Mouse (Mus musculus): ENCODE data around the gene Cdkn2aipnl. TPM values are rescaled to one million over a fixed set of nuclear protein-coding genes. Genes with fewer than 3 reads are reported as not detected.

Gene Cdkn2aipnl
- polyA plus RNA-seq, 1 experiment from 2014 or later: 134 TPM

DNA sequence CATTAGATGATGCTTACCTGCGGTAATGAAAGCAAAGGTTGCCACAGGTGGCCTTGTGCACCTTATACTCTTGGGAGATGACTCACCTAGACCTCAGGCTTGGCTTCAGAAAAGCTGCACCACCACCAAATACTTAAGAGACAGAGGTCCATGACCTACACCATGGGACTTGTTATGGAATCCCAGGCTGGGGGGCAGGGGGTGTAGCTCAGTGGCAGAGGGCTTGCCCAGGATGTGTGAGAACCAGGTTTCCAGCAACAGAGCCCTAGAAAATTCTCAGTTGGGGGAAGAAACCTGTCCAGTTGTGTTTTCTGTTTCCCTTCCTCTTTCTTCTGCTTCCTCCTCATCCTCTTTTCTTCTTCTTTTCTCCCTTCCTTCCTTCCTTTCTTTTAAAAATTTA is 36.3 kb upstream of the Cdkn2aipnl start:
- WGBS: 96% methylated on average over 1 of the region's 1 CpGs
- H3K9ac ChIP-seq (ENCODE audit: low read depth, low read length): no peak overlapping the region
- no peak overlapping the region for H3K4me3 ChIP-seq (ENCODE audit: low read depth, low read length)
- ATAC-seq: no peak
- H3K4me1 ChIP-seq (ENCODE audit: control insufficient read depth, insufficient read depth, low read length): no peaks in the 10 kb centered on the region
- no peak overlapping the region for H3K27ac ChIP-seq (ENCODE audit: low read length)
- no peaks in the 10 kb centered on the region for H3K9me3 ChIP-seq (replicated peaks; ENCODE audit: control insufficient read depth, low read length, poor library complexity, severe bottlenecking)
- no peak overlapping the region for H3K4me2 ChIP-seq (ENCODE audit: low read length)
- H3K27me3 ChIP-seq (ENCODE audit: control insufficient read depth, insufficient read depth, low read depth, low read length): no peaks in the 10 kb centered on the region
- no peaks in the 10 kb centered on the region for H3K36me3 ChIP-seq (ENCODE audit: control insufficient read depth, insufficient read depth, low read length)

DNA sequence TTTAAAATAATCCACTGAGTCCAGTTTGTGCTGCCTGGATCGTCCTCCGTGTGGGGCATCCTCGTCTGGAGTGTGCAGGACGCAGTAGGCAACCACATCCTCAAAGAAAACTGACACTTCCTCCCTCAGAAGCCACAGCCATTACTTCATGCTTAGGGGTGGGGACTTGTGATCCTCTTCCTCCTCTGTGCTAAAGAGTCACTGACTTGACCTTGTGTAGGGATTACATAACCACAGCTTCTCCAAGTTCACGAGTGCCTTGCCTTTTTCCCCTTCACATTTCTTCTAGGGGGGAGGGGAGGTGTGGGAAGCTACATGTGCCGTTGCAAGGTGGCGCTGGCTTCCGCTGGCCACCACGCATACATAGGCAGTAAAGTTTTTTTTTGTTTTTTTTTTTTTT is 35.7 kb upstream of the Cdkn2aipnl start:
- no peaks in the 10 kb centered on the region for H3K27me3 ChIP-seq (ENCODE audit: control insufficient read depth, insufficient read depth, low read depth, low read length)
- H3K4me2 ChIP-seq (ENCODE audit: low read length): no peak overlapping the region
- H3K9me3 ChIP-seq (replicated peaks; ENCODE audit: control insufficient read depth, low read length, poor library complexity, severe bottlenecking): no peaks in the 10 kb centered on the region
- H3K36me3 ChIP-seq (ENCODE audit: control insufficient read depth, insufficient read depth, low read length): no peaks in the 10 kb centered on the region
- WGBS: 93% methylated on average over 9 of the region's 9 CpGs
- H3K9ac ChIP-seq (ENCODE audit: low read depth, low read length): no peak overlapping the region
- no peaks in the 10 kb centered on the region for H3K4me1 ChIP-seq (ENCODE audit: control insufficient read depth, insufficient read depth, low read length)
- no peak overlapping the region for H3K4me3 ChIP-seq (ENCODE audit: low read depth, low read length)
- ATAC-seq: no peak
- no peak overlapping the region for H3K27ac ChIP-seq (ENCODE audit: low read length)

DNA sequence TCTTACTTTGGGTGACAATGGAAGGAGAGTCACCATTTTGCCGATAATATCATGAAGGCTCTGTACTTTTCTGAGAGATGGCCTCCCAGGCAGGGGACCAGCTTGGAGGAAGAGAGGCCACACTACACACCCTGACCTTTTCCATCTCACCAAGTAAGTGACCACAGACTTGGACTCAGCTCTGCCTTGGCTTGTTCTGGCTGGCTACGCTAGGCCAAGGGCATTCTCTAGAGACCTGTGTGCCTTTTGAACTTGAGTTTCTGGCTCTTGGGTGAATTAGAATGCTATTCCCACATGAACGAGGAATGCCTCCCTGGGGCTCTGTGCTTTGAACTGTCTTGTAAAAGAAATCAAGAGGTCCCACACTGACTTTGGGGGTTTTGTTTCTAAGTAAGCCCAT is 33.2 kb upstream of the Cdkn2aipnl start:
- H3K27me3 ChIP-seq (ENCODE audit: control insufficient read depth, insufficient read depth, low read depth, low read length): no peaks in the 10 kb centered on the region
- no peaks in the 10 kb centered on the region for H3K9me3 ChIP-seq (replicated peaks; ENCODE audit: control insufficient read depth, low read length, poor library complexity, severe bottlenecking)
- WGBS: 87% methylated on average over 3 of the region's 3 CpGs
- no peaks in the 10 kb centered on the region for H3K4me1 ChIP-seq (ENCODE audit: control insufficient read depth, insufficient read depth, low read length)
- no peaks in the 10 kb centered on the region for H3K36me3 ChIP-seq (ENCODE audit: control insufficient read depth, insufficient read depth, low read length)
- no peak overlapping the region for H3K4me3 ChIP-seq (ENCODE audit: low read depth, low read length)
- ATAC-seq: no peak
- H3K9ac ChIP-seq (ENCODE audit: low read depth, low read length): no peak overlapping the region
- no peak overlapping the region for H3K27ac ChIP-seq (ENCODE audit: low read length)
- H3K4me2 ChIP-seq (ENCODE audit: low read length): no peak overlapping the region

DNA sequence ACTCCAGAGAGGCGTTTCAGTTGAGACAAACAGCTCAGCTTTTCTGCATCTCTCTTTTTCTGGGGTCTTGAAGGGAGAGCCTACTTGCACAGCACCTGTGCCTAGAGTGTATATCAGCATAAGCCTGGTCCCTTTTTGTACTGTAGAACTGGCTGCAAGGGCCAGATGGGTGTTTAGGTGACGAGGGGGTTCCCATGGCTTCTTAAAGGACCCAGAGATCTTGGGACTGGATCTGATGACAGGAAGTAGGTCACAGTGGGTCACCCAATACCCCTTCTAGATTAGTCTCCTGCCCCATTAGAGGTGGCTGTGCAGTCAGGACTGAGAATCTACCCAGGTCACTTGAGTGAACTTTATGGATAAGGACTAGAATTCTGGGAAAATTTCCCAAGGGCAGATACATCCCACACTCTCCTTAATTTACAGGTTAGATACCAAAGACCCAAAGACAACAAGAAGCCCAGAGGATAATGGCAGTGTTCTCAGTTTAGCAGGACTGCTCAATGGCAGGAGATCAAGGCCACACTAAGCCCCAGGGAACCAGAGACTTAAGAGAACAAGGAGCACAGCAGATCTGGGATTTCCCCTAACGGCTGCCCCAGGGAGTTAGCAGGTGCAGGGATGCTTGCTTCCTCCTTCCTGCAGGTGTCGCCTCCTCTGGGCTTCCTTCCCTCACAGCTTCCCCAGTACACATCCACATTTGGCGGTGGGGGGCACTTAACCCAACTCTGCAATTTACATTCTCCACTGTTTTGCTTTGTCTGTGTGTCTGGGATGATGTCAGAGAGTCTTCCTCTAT is 31.6 kb upstream of the Cdkn2aipnl start:
- Histone ChIP-seq H3K4me3 (ENCODE audit: low read depth, low read length) (no peak overlapping the region), H3K36me3 (ENCODE audit: control insufficient read depth, insufficient read depth, low read length) (no peaks in the 10 kb centered on the region), H3K9me3 (replicated peaks; ENCODE audit: control insufficient read depth, low read length, poor library complexity, severe bottlenecking) (no peaks in the 10 kb centered on the region), H3K27ac (ENCODE audit: low read length) (no peak overlapping the region), H3K9ac (ENCODE audit: low read depth, low read length) (no peak overlapping the region), H3K4me2 (ENCODE audit: low read length) (no peak overlapping the region), H3K27me3 (ENCODE audit: control insufficient read depth, insufficient read depth, low read depth, low read length) (no peaks in the 10 kb centered on the region), H3K4me1 (ENCODE audit: control insufficient read depth, insufficient read depth, low read length) (no peaks in the 10 kb centered on the region)
- no peak for ATAC-seq
- WGBS: 54% methylated on average over 5 of the region's 5 CpGs

DNA sequence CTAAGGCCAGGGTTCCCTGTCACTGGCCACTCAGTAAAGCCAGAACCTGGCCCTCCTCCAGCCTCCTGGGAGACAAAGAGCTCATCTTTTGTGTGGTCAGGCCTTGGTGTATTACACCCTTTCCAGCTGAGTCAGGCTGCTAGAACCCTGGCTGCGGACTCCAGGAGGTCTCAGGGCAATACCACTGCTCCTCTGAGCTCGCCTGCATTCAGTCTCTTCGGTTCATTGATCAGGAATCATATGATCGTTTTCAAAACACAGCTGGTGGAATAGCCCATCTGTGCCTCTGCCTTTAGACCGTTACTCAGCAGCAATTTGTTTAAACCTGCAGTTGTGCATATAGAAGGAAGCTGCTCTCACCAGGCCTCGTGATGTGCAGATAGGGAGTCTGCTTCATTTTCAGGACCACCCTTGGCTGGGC is 30.1 kb upstream of the Cdkn2aipnl start:
- H3K9ac ChIP-seq (ENCODE audit: low read depth, low read length): no peak overlapping the region
- no peaks in the 10 kb centered on the region for H3K9me3 ChIP-seq (replicated peaks; ENCODE audit: control insufficient read depth, low read length, poor library complexity, severe bottlenecking)
- no peaks in the 10 kb centered on the region for H3K36me3 ChIP-seq (ENCODE audit: control insufficient read depth, insufficient read depth, low read length)
- H3K4me2 ChIP-seq (ENCODE audit: low read length): no peak overlapping the region
- ATAC-seq: no peak
- no peaks in the 10 kb centered on the region for H3K27me3 ChIP-seq (ENCODE audit: control insufficient read depth, insufficient read depth, low read depth, low read length)
- H3K4me1 ChIP-seq (ENCODE audit: control insufficient read depth, insufficient read depth, low read length): no peaks in the 10 kb centered on the region
- no peak overlapping the region for H3K27ac ChIP-seq (ENCODE audit: low read length)
- 59% methylated on average over 6 of the region's 6 CpGs for WGBS
- H3K4me3 ChIP-seq (ENCODE audit: low read depth, low read length): no peak overlapping the region

DNA sequence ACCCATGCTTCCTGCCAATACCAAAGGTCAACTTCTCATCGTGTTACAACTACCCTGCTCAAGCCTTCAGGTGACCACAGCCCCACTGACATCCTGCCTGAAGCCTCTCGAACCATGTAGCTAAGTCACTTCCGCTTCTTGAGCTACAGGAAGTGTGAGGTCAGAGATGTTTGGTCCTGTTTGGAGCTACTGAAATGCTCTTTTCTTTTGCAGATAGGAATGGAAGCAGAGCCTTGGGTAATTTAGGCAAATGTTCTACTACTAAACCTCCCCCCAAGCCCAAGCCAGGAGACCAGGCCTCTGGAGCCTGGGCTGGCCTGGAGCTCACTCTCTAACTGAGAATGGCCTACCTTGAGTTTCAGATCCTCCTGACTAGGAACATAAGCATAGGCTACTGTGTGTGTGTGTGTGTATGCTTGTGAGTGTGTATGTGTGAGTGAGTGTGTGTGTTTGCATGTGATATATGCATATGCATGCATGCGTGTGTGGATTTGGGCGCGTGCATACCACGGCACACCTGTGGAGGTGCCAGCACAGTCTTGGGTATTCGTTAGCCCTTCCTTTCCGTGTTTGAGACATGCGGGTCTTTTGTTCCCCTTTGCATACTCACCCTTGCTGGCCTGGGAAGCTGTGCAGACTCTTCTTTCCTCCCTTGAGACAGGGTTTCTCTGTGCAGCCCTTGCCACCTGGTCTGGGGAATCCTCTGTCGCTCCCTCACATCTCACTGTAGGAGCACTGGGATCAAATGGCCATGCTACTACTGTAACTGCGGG is 28.5 kb upstream of the Cdkn2aipnl start:
- H3K27me3 ChIP-seq (ENCODE audit: control insufficient read depth, insufficient read depth, low read depth, low read length): no peaks in the 10 kb centered on the region
- no peak overlapping the region for H3K4me3 ChIP-seq (ENCODE audit: low read depth, low read length)
- H3K36me3 ChIP-seq (ENCODE audit: control insufficient read depth, insufficient read depth, low read length): no peaks in the 10 kb centered on the region
- H3K27ac ChIP-seq (ENCODE audit: low read length): no peak overlapping the region
- H3K4me2 ChIP-seq (ENCODE audit: low read length): no peak overlapping the region
- no peak overlapping the region for H3K9ac ChIP-seq (ENCODE audit: low read depth, low read length)
- ATAC-seq: no peak
- H3K9me3 ChIP-seq (replicated peaks; ENCODE audit: control insufficient read depth, low read length, poor library complexity, severe bottlenecking): no peaks in the 10 kb centered on the region
- WGBS: 89% methylated on average over 12 of the region's 12 CpGs
- peaks cover 9% of the 10 kb centered on the region for H3K4me1 ChIP-seq (ENCODE audit: control insufficient read depth, insufficient read depth, low read length)

DNA sequence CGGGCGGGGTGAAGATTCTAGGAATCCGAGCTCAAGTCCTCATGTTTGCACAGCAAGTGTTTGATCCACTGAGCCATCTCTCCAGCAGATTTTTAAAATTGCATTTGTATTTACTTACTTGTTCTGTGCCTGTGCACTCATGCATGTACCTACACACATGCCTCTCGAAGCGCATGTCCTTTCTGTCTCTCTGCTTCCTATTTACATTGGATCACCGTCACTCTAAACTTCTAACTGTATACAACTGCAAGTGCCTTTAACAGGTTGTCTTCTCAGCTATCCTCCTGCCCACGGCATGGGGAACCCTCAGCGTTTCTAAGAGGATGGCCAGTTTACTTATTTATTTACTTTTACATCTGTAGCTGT is 27.9 kb upstream of the Cdkn2aipnl start:
- Histone ChIP-seq H3K4me1 (ENCODE audit: control insufficient read depth, insufficient read depth, low read length) (peaks cover 9% of the 10 kb centered on the region), H3K9ac (ENCODE audit: low read depth, low read length) (no peak overlapping the region), H3K27me3 (ENCODE audit: control insufficient read depth, insufficient read depth, low read depth, low read length) (no peaks in the 10 kb centered on the region), H3K9me3 (replicated peaks; ENCODE audit: control insufficient read depth, low read length, poor library complexity, severe bottlenecking) (no peaks in the 10 kb centered on the region), H3K4me2 (ENCODE audit: low read length) (no peak overlapping the region), H3K27ac (ENCODE audit: low read length) (no peak overlapping the region), H3K36me3 (ENCODE audit: control insufficient read depth, insufficient read depth, low read length) (no peaks in the 10 kb centered on the region), H3K4me3 (ENCODE audit: low read depth, low read length) (no peak overlapping the region)
- no peak for ATAC-seq
- 82% methylated on average over 8 of the region's 8 CpGs for WGBS

DNA sequence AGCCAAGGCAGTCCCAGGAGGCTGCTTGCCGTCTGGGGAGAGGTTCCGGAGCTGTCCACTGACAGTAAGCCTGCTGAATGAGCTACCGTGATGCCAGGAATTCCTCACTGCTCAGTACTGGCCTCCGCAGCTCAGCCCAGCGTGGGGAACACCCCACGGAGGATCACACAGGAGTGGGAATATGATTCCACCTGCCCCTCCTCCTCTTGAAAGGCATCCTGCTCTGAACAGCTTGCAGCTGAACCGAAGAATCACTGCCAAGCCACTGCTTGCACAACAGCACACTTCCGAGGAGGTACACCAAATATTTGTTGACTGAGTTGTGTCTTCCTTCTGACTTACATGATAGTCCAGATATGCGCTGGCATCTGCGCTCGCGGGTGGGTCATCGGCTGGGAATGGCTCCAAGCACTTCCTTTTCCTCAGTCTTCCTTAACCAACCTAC is 26.9 kb upstream of the Cdkn2aipnl start:
- H3K9ac ChIP-seq (ENCODE audit: low read depth, low read length): no peak overlapping the region
- H3K4me3 ChIP-seq (ENCODE audit: low read depth, low read length): no peak overlapping the region
- peaks cover 12% of the 10 kb centered on the region for H3K4me1 ChIP-seq (ENCODE audit: control insufficient read depth, insufficient read depth, low read length)
- H3K4me2 ChIP-seq (ENCODE audit: low read length): no peak overlapping the region
- no peak overlapping the region for H3K27ac ChIP-seq (ENCODE audit: low read length)
- H3K36me3 ChIP-seq (ENCODE audit: control insufficient read depth, insufficient read depth, low read length): no peaks in the 10 kb centered on the region
- H3K27me3 ChIP-seq (ENCODE audit: control insufficient read depth, insufficient read depth, low read depth, low read length): no peaks in the 10 kb centered on the region
- no peaks in the 10 kb centered on the region for H3K9me3 ChIP-seq (replicated peaks; ENCODE audit: control insufficient read depth, low read length, poor library complexity, severe bottlenecking)
- no peak for ATAC-seq
- WGBS: 74% methylated on average over 13 of the region's 13 CpGs
